Mouse (Mus musculus) heart, embryonic 16.5 days (tissue): ENCODE measurements around the gene Prdx2. TPM values are rescaled to one million over a fixed set of nuclear protein-coding genes. Genes with fewer than 3 reads are reported as not detected.

Experiments
- ATAC-seq: fragments of 200-750 bp; cut with Nextera tagmentation; replicated peaks from 2 replicates; pipeline ENCODE4 v1.8.0; 2017; ENCODE audit warnings: moderate number of reproducible peaks; ENCODE audit not compliant: insufficient read depth, low FRiP score; ENCODE audit errors: extremely low read depth
- H3K27ac ChIP-seq: fragments of 300-500 bp; sonication (generic); 2 replicates; pipeline ENCODE4 v1.5.1; 2014; ENCODE audit warnings: mild to moderate bottlenecking, low read length, control low read depth, moderate library complexity
- H3K27me3 ChIP-seq: fragments of 300-500 bp; sonication (generic); 2 replicates; pipeline ENCODE4 v1.6.1; 2014; ENCODE audit warnings: low read length, mixed read lengths; ENCODE audit not compliant: control insufficient read depth, insufficient read depth
- H3K36me3 ChIP-seq: fragments of 300-500 bp; sonication (generic); 2 replicates; pipeline ENCODE4 v1.6.1; 2014; ENCODE audit not compliant: control insufficient read depth, insufficient read depth
- H3K4me1 ChIP-seq: fragments of 300-500 bp; sonication (generic); 2 replicates; pipeline ENCODE4 v1.6.1; 2014; ENCODE audit warnings: low read length, mixed read lengths; ENCODE audit not compliant: control insufficient read depth, insufficient read depth
- H3K4me2 ChIP-seq: fragments of 300-500 bp; sonication (generic); 2 replicates; pipeline ENCODE4 v1.6.1; 2014; ENCODE audit warnings: low read depth, mild to moderate bottlenecking, control low read depth, low read length
- H3K4me3 ChIP-seq: fragments of 300-500 bp; sonication (generic); 2 replicates; pipeline ENCODE4 v1.5.1; 2014; ENCODE audit warnings: mild to moderate bottlenecking, control low read depth, low read length
- H3K9ac ChIP-seq: fragments of 300-500 bp; sonication (generic); 2 replicates; pipeline ENCODE4 v1.6.1; 2014; ENCODE audit warnings: low read length, control low read depth
- H3K9me3 ChIP-seq: fragments of 300-500 bp; sonication (generic); replicated peaks from 2 replicates; pipeline ENCODE4 v1.6.1; 2016; ENCODE audit warnings: low read length; ENCODE audit not compliant: control insufficient read depth
- WGBS: fragments of 180-500 bp; shearing (Covaris S2); extraction: QIAGEN DNeasy Blood & Tissue Kit; methylation state at CpG from one replicate; pipeline ENCODE4 v1.1.7; 2014; 5-methylcytosine and 5-hydroxymethylcytosine counted together
- polyA plus RNA-seq: library from polyadenylated mRNA; unstranded; fragments of >200 nt; fragmentation: Nextera tagmentation; extraction: Ambion mirVana; gene quantifications from 2 replicates; pipeline ENCODE4 v1.2.1, GENCODE M21; 2015

Prdx2 gene
- polyA plus RNA-seq, 1 experiment from 2014 or later = 591 TPM

GRCm38 (mm10) chr8:84965731-84966291 lies 3.6 kb upstream of the Prdx2 start:
- H3K36me3 ChIP-seq = 0 out of 2 replicates have a peak, but pooled peaks cover 3% of the 10 kb centered on the region
- peaks cover 29% of the 10 kb centered on the region for H3K4me1 ChIP-seq
- H3K27me3 ChIP-seq = no peaks in the 10 kb centered on the region
- 0% methylated on average over 41 of the region's 41 CpGs for WGBS
- H3K4me2 ChIP-seq = peak overlapping the region; percentile 96
- peak overlapping the region; percentile 80 for H3K9ac ChIP-seq
- H3K9me3 ChIP-seq = no peaks in the 10 kb centered on the region
- peak; percentile 88 for ATAC-seq
- peak overlapping the region; percentile 77 for H3K4me3 ChIP-seq
- peak overlapping the region; percentile 72 for H3K27ac ChIP-seq

GRCm38 (mm10) chr8:84966603-84967002 lies 2.8 kb upstream of the Prdx2 start:
- ATAC-seq = no peak
- Histone ChIP-seq H3K9ac (no peak overlapping the region), H3K27ac (peak overlapping the region; percentile 30; the same call in 1 of the 2 replicates), H3K4me2 (no peak overlapping the region), H3K4me1 (peaks cover 33% of the 10 kb centered on the region), H3K4me3 (no peak overlapping the region), H3K36me3 (peaks cover 8% of the 10 kb centered on the region), H3K9me3 (no peaks in the 10 kb centered on the region), H3K27me3 (no peaks in the 10 kb centered on the region)
- WGBS = 30% methylated on average over 3 of the region's 3 CpGs

DNA sequence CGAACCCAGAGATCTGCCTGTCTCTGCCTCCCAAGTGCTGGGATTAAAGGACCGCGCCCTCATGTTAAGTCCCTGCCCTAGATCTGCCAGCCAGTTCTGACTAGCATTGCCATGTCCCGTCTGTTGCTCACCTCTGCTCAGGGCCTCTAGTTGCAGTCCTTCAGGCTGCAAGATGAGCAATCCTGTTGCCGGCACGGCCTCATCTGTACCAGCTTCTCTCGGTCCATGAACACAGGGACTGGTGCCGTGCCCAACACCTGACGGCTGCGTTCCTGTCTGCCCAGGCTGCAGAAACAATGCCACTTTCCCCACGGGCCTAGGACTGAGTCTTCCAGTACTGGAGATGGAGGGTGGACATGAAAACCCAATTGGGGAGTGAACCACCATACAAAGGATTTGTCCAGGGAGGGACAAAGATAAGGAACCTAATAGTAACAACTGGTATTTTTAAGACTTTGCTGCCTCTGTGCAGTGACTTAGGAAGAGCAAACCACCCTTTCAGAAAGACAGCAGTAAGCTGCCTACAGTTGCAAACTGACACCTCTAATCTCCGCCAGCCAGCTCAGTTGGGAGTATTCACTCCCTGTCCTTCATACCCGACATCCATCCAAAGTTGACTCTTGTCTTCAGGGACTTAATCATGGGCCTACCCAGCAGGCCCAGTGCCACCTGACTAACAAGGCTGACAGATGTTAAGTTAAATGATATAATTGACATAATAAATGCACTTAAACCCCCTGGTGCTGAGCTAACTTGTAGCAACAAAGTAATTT lies 1.7 kb upstream of the Prdx2 start:
- Histone ChIP-seq H3K36me3 (peaks cover 12% of the 10 kb centered on the region), H3K4me2 (no peak overlapping the region)
- no peak for ATAC-seq

DNA sequence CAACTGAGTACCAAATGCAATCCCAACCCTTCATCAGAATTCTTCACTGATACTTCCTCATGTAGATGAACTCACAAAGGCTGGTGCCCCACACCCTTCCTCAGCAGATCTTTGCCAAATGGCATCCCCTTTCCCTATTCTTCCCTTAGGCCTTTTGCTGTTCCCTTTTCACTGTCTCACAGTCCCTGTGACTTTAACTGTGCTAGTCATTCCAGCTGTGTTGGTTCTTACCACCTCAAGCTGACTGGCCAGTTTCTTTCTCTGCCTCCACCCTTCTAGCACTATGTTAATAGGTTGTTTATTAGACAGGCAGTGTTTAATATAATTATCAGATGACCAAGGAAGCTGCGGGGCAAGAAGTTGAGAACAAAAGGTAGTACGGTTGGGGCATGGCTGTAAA lies 737 bp upstream of the Prdx2 start:
- Histone ChIP-seq H3K36me3 (peaks cover 9% of the 10 kb centered on the region), H3K9me3 (no peaks in the 10 kb centered on the region), H3K4me3 (peak overlapping the region; percentile 74), H3K9ac (peak overlapping the region; percentile 88), H3K4me2 (peak overlapping the region; percentile 86), H3K27ac (peak overlapping the region; percentile 84), H3K4me1 (peaks cover 33% of the 10 kb centered on the region), H3K27me3 (no peaks in the 10 kb centered on the region)
- 19% methylated on average over 2 of the region's 2 CpGs for WGBS
- ATAC-seq = no peak

More for the DNA sequence above, 1.7 kb upstream of the Prdx2 start:
- peaks cover 33% of the 10 kb centered on the region for H3K4me1 ChIP-seq
- no peak overlapping the region for H3K27ac ChIP-seq
- H3K9me3 ChIP-seq = no peaks in the 10 kb centered on the region
- no peak overlapping the region for H3K9ac ChIP-seq
- H3K4me3 ChIP-seq = no peak overlapping the region
- 84% methylated on average over 13 of the region's 13 CpGs for WGBS
- no peaks in the 10 kb centered on the region for H3K27me3 ChIP-seq

- H3K27ac ChIP-seq = peak overlapping the region; percentile 84
- H3K36me3 ChIP-seq = peaks cover 16% of the 10 kb centered on the region
- ATAC-seq = no peak
- H3K9ac ChIP-seq = peak overlapping the region; percentile 88
- H3K4me2 ChIP-seq = peak overlapping the region; percentile 86
- WGBS = 8% methylated on average over 21 of the region's 21 CpGs
- peak overlapping the region; percentile 74 for H3K4me3 ChIP-seq
- H3K9me3 ChIP-seq = no peaks in the 10 kb centered on the region
- H3K4me1 ChIP-seq = peaks cover 28% of the 10 kb centered on the region
- H3K27me3 ChIP-seq = no peaks in the 10 kb centered on the region
Observed at GRCm38 (mm10) chr8:84970135-84970790, 876 bp downstream of the Prdx2 start.

DNA sequence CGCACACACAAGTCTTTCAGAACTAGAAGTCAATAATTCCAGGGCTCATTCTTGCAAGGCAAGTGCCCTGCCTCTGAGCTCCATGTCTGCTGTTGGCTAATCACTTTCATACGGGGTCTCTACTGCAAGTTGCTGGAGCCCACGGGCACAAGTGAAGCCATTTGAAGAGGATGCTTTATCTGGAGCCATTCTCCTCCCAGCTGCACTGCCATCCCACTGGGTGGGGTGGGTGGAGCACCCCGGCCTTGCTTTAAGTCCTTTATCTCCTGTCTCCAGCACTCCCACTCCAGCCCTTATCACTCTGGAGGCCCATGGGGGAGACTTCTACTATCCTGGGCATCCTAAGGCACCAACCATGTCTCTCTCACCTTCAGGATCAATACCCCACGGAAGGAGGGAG lies 1.5 kb downstream of the Prdx2 start:
- no peaks in the 10 kb centered on the region for H3K9me3 ChIP-seq
- no peak for ATAC-seq
- H3K9ac ChIP-seq = peak overlapping the region; percentile 88

DNA sequence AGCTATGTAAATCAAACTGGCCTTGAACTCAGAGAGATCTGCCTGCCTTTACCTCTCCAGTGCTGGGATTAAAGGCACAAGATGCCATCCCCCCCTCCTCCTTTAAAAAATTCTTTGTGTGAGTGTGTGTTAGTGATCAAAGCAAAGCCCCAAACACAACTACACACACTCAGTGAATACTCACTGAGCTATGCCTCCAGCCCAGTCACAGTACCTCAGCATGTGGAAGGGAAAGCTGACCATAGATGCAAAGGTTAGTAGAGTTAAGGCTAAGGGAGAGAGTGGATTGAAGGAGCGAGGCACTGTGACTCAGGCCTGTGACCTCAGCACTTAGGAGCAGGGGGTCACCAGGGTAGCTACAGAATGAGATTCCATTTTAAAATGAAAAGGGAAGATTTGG lies 3.7 kb downstream of the Prdx2 start:
- WGBS = 90% methylated on average over 1 of the region's 1 CpGs
- Histone ChIP-seq H3K9me3 (no peaks in the 10 kb centered on the region), H3K27ac (no peak overlapping the region), H3K4me3 (no peak overlapping the region), H3K9ac (no peak overlapping the region), H3K4me2 (no peak overlapping the region), H3K27me3 (no peaks in the 10 kb centered on the region), H3K4me1 (peaks cover 32% of the 10 kb centered on the region), H3K36me3 (peaks cover 16% of the 10 kb centered on the region)
- ATAC-seq = no peak

More for the DNA sequence above, 1.5 kb downstream of the Prdx2 start:
- Histone ChIP-seq H3K4me1 (peaks cover 29% of the 10 kb centered on the region), H3K36me3 (peaks cover 16% of the 10 kb centered on the region), H3K4me3 (peak overlapping the region; percentile 74), H3K27ac (no peak overlapping the region), H3K27me3 (no peaks in the 10 kb centered on the region), H3K4me2 (peak overlapping the region; percentile 86)
- 42% methylated on average over 5 of the region's 5 CpGs for WGBS

GRCm38 (mm10) chr8:84973803-84974542 lies 4.6 kb downstream of the Prdx2 start:
- ATAC-seq = no peak
- H3K4me1 ChIP-seq = peaks cover 30% of the 10 kb centered on the region
- H3K9ac ChIP-seq = no peak overlapping the region
- peaks cover 16% of the 10 kb centered on the region for H3K36me3 ChIP-seq
- no peaks in the 10 kb centered on the region for H3K27me3 ChIP-seq
- H3K9me3 ChIP-seq = no peaks in the 10 kb centered on the region
- H3K4me3 ChIP-seq = no peak overlapping the region
- no peak overlapping the region for H3K4me2 ChIP-seq
- no peak overlapping the region for H3K27ac ChIP-seq
- 60% methylated on average over 4 of the region's 4 CpGs for WGBS
